24 mouse cellular contexts compared by ENCODE assay signal in genomic region chr10:84119952-84120550, GRCm38 (mm10).
DNase-seq lines count a peak whose midpoint lies in the region; ATAC-seq and TF ChIP-seq lines count a peak whose summit lies in the region.
"Had no signal": no experiment of that assay in that cellular context is flagged by ENCODE, and none has a peak within 500 bp of the region (broad histone marks: within the 10 kb centered on the region; RNA-seq: fewer than 3 reads in every experiment).

No protein-coding gene starts in this region.

- TF ChIP-seq CTCF in lung, postnatal 0 days (IDR thresholded peaks at IDR 0.05) = no peak
- TF ChIP-seq CTCF in lung, adult 2 months (IDR thresholded peaks at IDR 0.05; ENCODE audit: insufficient read depth, low read length) = no peak

- no peak overlapping the region for H3K9ac ChIP-seq in lung, postnatal 0 days (replicated peaks; ENCODE audit: low read depth)
- H3K9ac ChIP-seq in hindbrain, embryonic 12.5 days = no peak overlapping the region
- H3K9ac ChIP-seq: embryonic facial prominence, embryonic 12.5 days; forebrain, postnatal 0 days; intestine, embryonic 15.5 days; limb, embryonic 12.5 days; liver, postnatal 0 days; neural tube, embryonic 15.5 days had no signal

- no peaks in the 10 kb centered on the region for H3K36me3 ChIP-seq in lung, postnatal 0 days (ENCODE audit: insufficient read depth, low read length)
- no peaks in the 10 kb centered on the region for H3K36me3 ChIP-seq in hindbrain, embryonic 12.5 days
- H3K36me3 ChIP-seq: embryonic facial prominence, embryonic 12.5 days; intestine, embryonic 15.5 days; limb, embryonic 12.5 days; neural tube, embryonic 15.5 days had no signal

- peak; percentile 35 to 49 for DNase-seq in heart, postnatal 10 days
- DNase-seq in heart, postnatal 25 days (ENCODE audit: low spot score) = no peak
- DNase-seq in lung, postnatal 0 days (ENCODE audit: low spot score) = peak; percentile 85
- DNase-seq in lung, adult 2 months = no peak
- peak; percentile 47 for DNase-seq in gastrocnemius, postnatal 14 days
- peak; percentile 7 for DNase-seq in lung, postnatal 36 days
- DNase-seq in kidney, adult 11 months = no peak
- DNase-seq: adrenal gland, adult 2 months; cerebellum, adult 18-20 months; cerebellum, postnatal 14 days; forebrain, postnatal 0 days; kidney, adult 9 months; kidney, postnatal 4 days; liver, postnatal 0 days; thymus, postnatal 25 days had no signal

- peak; percentile 56 for TF ChIP-seq EP300 in lung, postnatal 0 days (IDR thresholded peaks at IDR 0.05)

- TF ChIP-seq POLR2A in lung, adult 2 months (IDR thresholded peaks at IDR 0.05; ENCODE audit: borderline replicate concordance, extremely low read depth, low read depth, low read length) = no peak

- peak; percentile 94 for ATAC-seq in lung, postnatal 0 days
- ATAC-seq in hindbrain, embryonic 12.5 days (ENCODE audit: low FRiP score) = no peak
- ATAC-seq: forebrain, postnatal 0 days; hindbrain, embryonic 16.5 days; intestine, embryonic 15.5 days; liver, postnatal 0 days had no signal

- H3K4me2 ChIP-seq in lung, postnatal 0 days (replicated peaks; ENCODE audit: low read depth, low read length) = no peak overlapping the region
- H3K4me2 ChIP-seq in hindbrain, embryonic 12.5 days (replicated peaks) = no peak overlapping the region
- H3K4me2 ChIP-seq: embryonic facial prominence, embryonic 12.5 days; intestine, embryonic 15.5 days; limb, embryonic 12.5 days; liver, embryonic 11.5 days; midbrain, embryonic 11.5 days; neural tube, embryonic 15.5 days had no signal

- H3K9me3 ChIP-seq in lung, postnatal 0 days (ENCODE audit: low read length) = no peaks in the 10 kb centered on the region
- H3K9me3 ChIP-seq in hindbrain, embryonic 12.5 days (replicated peaks) = 0 out of 2 replicates have a peak, but pooled peaks cover 3% of the 10 kb centered on the region
- H3K9me3 ChIP-seq: intestine, embryonic 15.5 days; limb, embryonic 12.5 days; neural tube, embryonic 15.5 days had no signal

- H3K27me3 ChIP-seq in lung, postnatal 0 days (replicated peaks; ENCODE audit: insufficient read depth, low read length) = no peaks in the 10 kb centered on the region
- H3K27me3 ChIP-seq in hindbrain, embryonic 12.5 days = no peaks in the 10 kb centered on the region
- H3K27me3 ChIP-seq: embryonic facial prominence, embryonic 12.5 days; intestine, embryonic 15.5 days; limb, embryonic 12.5 days; neural tube, embryonic 15.5 days had no signal

- 0 out of 2 replicates have a peak overlapping the region, but pooled peaks have one; percentile 5 for H3K27ac ChIP-seq in lung, postnatal 0 days (ENCODE audit: low read length)
- no peak overlapping the region for H3K27ac ChIP-seq in hindbrain, embryonic 12.5 days
- H3K27ac ChIP-seq: embryonic facial prominence, embryonic 12.5 days; heart, adult 2 months; intestine, embryonic 15.5 days; limb, embryonic 12.5 days; neural tube, embryonic 15.5 days had no signal

- no peak overlapping the region for H3K4me3 ChIP-seq in lung, postnatal 0 days (ENCODE audit: low read depth, low read length)
- H3K4me3 ChIP-seq in lung, adult 2 months (replicated peaks; ENCODE audit: extremely low read depth, low read depth, low read length) = no peak overlapping the region
- no peak overlapping the region for H3K4me3 ChIP-seq in hindbrain, embryonic 12.5 days
- H3K4me3 ChIP-seq: embryonic facial prominence, embryonic 12.5 days; heart, adult 2 months; intestine, embryonic 15.5 days; limb, embryonic 12.5 days; neural tube, embryonic 15.5 days had no signal

- WGBS in lung, postnatal 0 days = 64% methylated on average over 8 of the region's 8 CpGs
- WGBS in lung, adult 2 months = 73% methylated on average over 8 of the region's 8 CpGs
- whole genome bisulfite sequencing in hindbrain, embryonic 12.5 days = 92% methylated on average over 8 of the region's 8 CpGs

- intact Hi-C loops in heart, postnatal 10 days (cut with DNase I) = no loop called here
- intact Hi-C loops in heart, postnatal 25 days (cut with DNase I) = no loop called here
- intact Hi-C loops in gastrocnemius, postnatal 14 days (cut with DNase I; ENCODE audit: low total_unique reads) = no loop called here

- H3K4me1 ChIP-seq in lung, postnatal 0 days (ENCODE audit: insufficient read depth, low read depth, low read length) = no peaks in the 10 kb centered on the region
- H3K4me1 ChIP-seq in lung, adult 2 months (ENCODE audit: control insufficient read depth, insufficient read depth, low read length) = no peaks in the 10 kb centered on the region
- H3K4me1 ChIP-seq in hindbrain, embryonic 12.5 days = no peaks in the 10 kb centered on the region
- H3K4me1 ChIP-seq: intestine, embryonic 15.5 days; limb, embryonic 12.5 days; neural tube, embryonic 15.5 days had no signal

Comparison
In these comparisons a context has a peak if more than half of its experiments do, and no peak if none do; other contexts are left out.
1. DNase-seq: peak in heart, postnatal 10 days (2 of 2), lung, postnatal 0 days (single experiment), gastrocnemius, postnatal 14 days (single experiment) and lung, postnatal 36 days (single experiment); none in heart, postnatal 25 days (single experiment), lung, adult 2 months (single experiment) and kidney, adult 11 months (single experiment).